ENCODE assay signal across 8 mouse cellular contexts in the genomic region with DNA sequence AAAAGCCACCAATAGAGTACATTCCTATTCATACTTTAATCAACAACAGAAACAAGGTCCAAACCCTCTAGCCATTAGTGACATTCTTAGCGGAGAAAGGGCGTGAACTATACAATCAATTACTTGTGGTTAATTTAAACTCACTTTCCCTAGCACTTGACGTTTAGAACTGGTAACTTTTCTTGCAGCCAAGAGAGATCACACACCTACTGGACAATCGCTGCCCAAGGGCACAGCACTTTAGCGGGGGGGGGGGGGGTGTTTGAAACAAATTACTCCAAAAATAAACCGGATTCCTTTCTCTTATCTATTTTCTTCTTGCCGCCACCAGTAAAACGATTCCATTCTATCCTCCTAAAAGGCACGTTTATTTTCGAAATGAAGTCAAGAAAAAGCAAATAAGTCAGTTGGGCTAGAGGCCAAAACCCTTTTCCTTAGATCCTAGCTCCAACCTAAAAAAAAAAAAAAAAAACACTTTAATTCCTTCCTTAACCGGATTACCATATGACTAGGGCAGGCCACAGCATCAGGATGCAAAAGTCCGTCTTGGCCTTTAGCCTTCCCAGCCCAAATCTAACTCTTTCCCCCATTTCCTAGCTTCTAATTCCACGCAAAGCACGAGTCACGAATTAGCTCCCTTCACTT. TPM values are rescaled to one million over a fixed set of nuclear protein-coding genes. Genes with fewer than 3 reads are reported as not detected.
DNase-seq lines count a peak whose midpoint lies in the region; ATAC-seq lines count a peak whose summit lies in the region.

No protein-coding gene starts in this region.

- no peaks in the 10 kb centered on the region for H3K9me3 ChIP-seq in hindbrain, embryonic 11.5 days (ENCODE audit: control insufficient read depth, low read length)
- no peaks in the 10 kb centered on the region for H3K9me3 ChIP-seq in midbrain, embryonic 14.5 days (ENCODE audit: control insufficient read depth, low read length)

- peak overlapping the region; percentile 74 for H3K4me3 ChIP-seq in hindbrain, embryonic 11.5 days (ENCODE audit: low read depth, low read length)
- H3K4me3 ChIP-seq in midbrain, embryonic 14.5 days (replicated peaks; ENCODE audit: low read depth, low read length), result peak overlapping the region; percentile 78

- H3K4me2 ChIP-seq in hindbrain, embryonic 11.5 days (replicated peaks; ENCODE audit: low read depth, low read length), result peak overlapping the region; percentile 83
- peak overlapping the region; percentile 86 for H3K4me2 ChIP-seq in midbrain, embryonic 14.5 days (ENCODE audit: low read length)

- 0 out of 2 replicates have a peak, but pooled peaks cover 2% of the 10 kb centered on the region for H3K4me1 ChIP-seq in hindbrain, embryonic 11.5 days (replicated peaks; ENCODE audit: control insufficient read depth, insufficient read depth, low read length)
- H3K4me1 ChIP-seq in midbrain, embryonic 14.5 days (ENCODE audit: control insufficient read depth, insufficient read depth, low read length), result peaks cover 24% of the 10 kb centered on the region

- no peak for ATAC-seq in hindbrain, embryonic 11.5 days (ENCODE audit: low FRiP score)
- no peak for ATAC-seq in midbrain, embryonic 14.5 days (ENCODE audit: low FRiP score, low TSS enrichment)

- H3K27me3 ChIP-seq in hindbrain, embryonic 11.5 days (ENCODE audit: control insufficient read depth, insufficient read depth, low read length), result no peaks in the 10 kb centered on the region
- no peaks in the 10 kb centered on the region for H3K27me3 ChIP-seq in midbrain, embryonic 14.5 days (ENCODE audit: control insufficient read depth, insufficient read depth, low read length)

- H3K9ac ChIP-seq in hindbrain, embryonic 11.5 days (ENCODE audit: low read depth, low read length), result peak overlapping the region; percentile 86
- H3K9ac ChIP-seq in midbrain, embryonic 14.5 days (replicated peaks; ENCODE audit: low read length), result peak overlapping the region; percentile 80

- DNase-seq in kidney, adult 9 months, result peak; percentile 20
- DNase-seq in kidney, postnatal 10 days, result no peak
- DNase-seq in adipocyte (ENCODE audit: low spot score), result peak; percentile 52
- DNase-seq in hindbrain, embryonic 11.5 days (ENCODE audit: low spot score), result no peak
- DNase-seq in midbrain, embryonic 14.5 days, result peak; percentile 21
- no peak for DNase-seq in cerebellum, postnatal 36 days
- no peak for DNase-seq in testis, postnatal 10 days (ENCODE audit: low spot score)
- no peak for DNase-seq in left cerebral cortex, adult 11 months (ENCODE audit: low spot score)

- 0% methylated on average over 15 of the region's 15 CpGs for WGBS in hindbrain, embryonic 11.5 days
- WGBS in midbrain, embryonic 14.5 days, result under 1% methylated on average over 15 of the region's 15 CpGs

- H3K27ac ChIP-seq in hindbrain, embryonic 11.5 days (ENCODE audit: low read depth, low read length), result no peak overlapping the region
- H3K27ac ChIP-seq in midbrain, embryonic 14.5 days (replicated peaks; ENCODE audit: low read depth, low read length), result peak overlapping the region; percentile 97

- H3K36me3 ChIP-seq in hindbrain, embryonic 11.5 days (ENCODE audit: control insufficient read depth, insufficient read depth, low read length), result no peaks in the 10 kb centered on the region
- no peaks in the 10 kb centered on the region for H3K36me3 ChIP-seq in midbrain, embryonic 14.5 days (ENCODE audit: control insufficient read depth, insufficient read depth, low read length)

RNA-seq across cellular contexts. Expression of gene 1190002N15Rik, which starts 1.5 kb away (rescaled TPM):
- 23.7 and 39.2 TPM in 2 replicates for polyA plus RNA-seq in hindbrain, embryonic 11.5 days (2014; fragmentation: Nextera tagmentation; extraction: Ambion mirVana)
- 10.6 and 11.9 TPM in 2 replicates for polyA plus RNA-seq in midbrain, embryonic 14.5 days (2014; fragmentation: Nextera tagmentation; extraction: Ambion mirVana)

Comparison
In these comparisons a context has a peak if more than half of its experiments do, and no peak if none do; other contexts are left out.
1. DNase-seq: peak in kidney, adult 9 months (single experiment), adipocyte (single experiment) and midbrain, embryonic 14.5 days (single experiment); none in kidney, postnatal 10 days (single experiment), hindbrain, embryonic 11.5 days (single experiment), cerebellum, postnatal 36 days (0 of 2), testis, postnatal 10 days (single experiment) and left cerebral cortex, adult 11 months (single experiment).